Mouse (Mus musculus): ENCODE measurements at regions not wholly inside any gene's neighbourhood (a gene's known extent, or its start where the extent isn't known, plus 50 kb on each side); places are given as distances from the start of the nearest gene placed in this dataset.

- Histone ChIP-seq H3K4me1 (ENCODE audit: control insufficient read depth, insufficient read depth, low read length) (no peaks in the 10 kb centered on the region), H3K27ac (ENCODE audit: insufficient read depth, low read length) (no peak overlapping the region), H3K4me3 (ENCODE audit: insufficient read depth, low read length) (no peak overlapping the region)
- TF ChIP-seq POLR2A (IDR thresholded peaks at IDR 0.05; ENCODE audit: extremely low read depth, insufficient read depth, low read length) (no peak), CTCF (IDR thresholded peaks at IDR 0.05; ENCODE audit: extremely low read depth, insufficient read depth, low read length) (no peak)
Measured at GRCm38 (mm10) chr17:65114651-65115050, 278.8 kb upstream of the 4930583I09Rik start.

- no peaks in the 10 kb centered on the region for H3K4me1 ChIP-seq (ENCODE audit: control insufficient read depth, insufficient read depth, low read length)
- no peak overlapping the region for H3K4me3 ChIP-seq (ENCODE audit: insufficient read depth, low read length)
- TF ChIP-seq POLR2A (IDR thresholded peaks at IDR 0.05; ENCODE audit: extremely low read depth, insufficient read depth, low read length): no peak
- no peak for TF ChIP-seq CTCF (IDR thresholded peaks at IDR 0.05; ENCODE audit: extremely low read depth, insufficient read depth, low read length)
- H3K27ac ChIP-seq (ENCODE audit: insufficient read depth, low read length): no peak overlapping the region
Measured at GRCm38 (mm10) chr17:65113121-65113520, 277.2 kb upstream of the 4930583I09Rik start.

- Histone ChIP-seq H3K4me3 (ENCODE audit: insufficient read depth, low read length) (no peak overlapping the region), H3K27ac (ENCODE audit: insufficient read depth, low read length) (peak overlapping the region; percentile 81; the same call in 1 of the 2 replicates), H3K4me1 (ENCODE audit: control insufficient read depth, insufficient read depth, low read length) (no peaks in the 10 kb centered on the region; the same call in 1 of the 2 replicates)
- TF ChIP-seq POLR2A (IDR thresholded peaks at IDR 0.05; ENCODE audit: extremely low read depth, insufficient read depth, low read length): no peak
- TF ChIP-seq CTCF (IDR thresholded peaks at IDR 0.05; ENCODE audit: extremely low read depth, insufficient read depth, low read length): no peak
Measured at GRCm38 (mm10) chr17:65105622-65106021, 269.8 kb upstream of the 4930583I09Rik start.

- TF ChIP-seq CTCF (IDR thresholded peaks at IDR 0.05; ENCODE audit: extremely low read depth, insufficient read depth, low read length): no peak
- no peak for TF ChIP-seq POLR2A (IDR thresholded peaks at IDR 0.05; ENCODE audit: extremely low read depth, insufficient read depth, low read length)
- Histone ChIP-seq H3K27ac (ENCODE audit: insufficient read depth, low read length) (no peak overlapping the region), H3K4me3 (ENCODE audit: insufficient read depth, low read length) (no peak overlapping the region), H3K4me1 (ENCODE audit: control insufficient read depth, insufficient read depth, low read length) (no peaks in the 10 kb centered on the region; the same call in 1 of the 2 replicates)
Measured at GRCm38 (mm10) chr17:65101157-65101556, 265.3 kb upstream of the 4930583I09Rik start.

- no peaks in the 10 kb centered on the region for H3K4me1 ChIP-seq (ENCODE audit: control insufficient read depth, insufficient read depth, low read length)
- no peak overlapping the region for H3K27ac ChIP-seq (ENCODE audit: insufficient read depth, low read length)
- TF ChIP-seq POLR2A (IDR thresholded peaks at IDR 0.05; ENCODE audit: extremely low read depth, insufficient read depth, low read length) (no peak), CTCF (IDR thresholded peaks at IDR 0.05; ENCODE audit: extremely low read depth, insufficient read depth, low read length) (no peak)
- H3K4me3 ChIP-seq (ENCODE audit: insufficient read depth, low read length): no peak overlapping the region
Measured at GRCm38 (mm10) chr17:65082249-65082648, 246.4 kb upstream of the 4930583I09Rik start.

GRCm38 (mm10) chr17:65081779-65082086, 245.9 kb upstream of the 4930583I09Rik start:
- Histone ChIP-seq H3K27ac (ENCODE audit: insufficient read depth, low read length) (no peak overlapping the region), H3K4me1 (ENCODE audit: control insufficient read depth, insufficient read depth, low read length) (no peaks in the 10 kb centered on the region), H3K4me3 (ENCODE audit: insufficient read depth, low read length) (no peak overlapping the region)
- TF ChIP-seq CTCF (IDR thresholded peaks at IDR 0.05; ENCODE audit: extremely low read depth, insufficient read depth, low read length) (no peak), POLR2A (IDR thresholded peaks at IDR 0.05; ENCODE audit: extremely low read depth, insufficient read depth, low read length) (no peak)

DNA sequence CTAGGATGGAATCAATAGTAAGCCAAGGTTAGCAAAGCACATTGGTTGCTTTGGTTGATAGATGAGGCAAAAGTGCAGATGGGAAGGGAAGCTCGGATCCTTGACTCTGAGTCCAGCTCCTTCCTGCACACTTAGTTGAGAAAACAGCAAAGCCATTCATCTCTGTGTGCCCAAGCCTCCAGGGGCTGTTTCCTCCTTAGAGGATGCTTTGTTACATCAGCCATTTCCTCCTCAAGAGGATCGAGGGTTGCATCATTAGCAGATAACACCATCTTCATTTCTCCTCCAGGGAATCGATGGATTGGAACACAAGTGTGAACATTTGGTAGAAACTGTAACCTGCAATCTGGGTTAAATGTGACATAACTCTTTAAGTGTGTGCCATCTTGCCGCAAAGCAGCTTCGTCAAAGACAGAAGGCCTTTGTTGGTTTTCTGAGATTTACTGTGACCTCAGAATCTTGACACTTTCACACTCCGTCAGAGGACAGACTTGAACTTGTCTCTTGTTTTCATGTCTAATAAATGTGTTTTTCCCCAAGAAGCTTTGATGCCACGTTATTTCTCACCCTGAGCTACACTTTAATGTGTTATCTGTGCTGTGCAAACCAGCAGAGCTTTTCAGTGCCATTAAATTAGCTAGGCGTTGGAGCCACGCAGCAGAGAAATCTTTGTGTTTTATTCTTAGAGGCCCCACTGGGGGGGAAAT, 245.4 kb upstream of the 4930583I09Rik start:
- no peak for TF ChIP-seq POLR2A (IDR thresholded peaks at IDR 0.05; ENCODE audit: extremely low read depth, insufficient read depth, low read length)
- no peak for TF ChIP-seq CTCF (IDR thresholded peaks at IDR 0.05; ENCODE audit: extremely low read depth, insufficient read depth, low read length)
- no peak overlapping the region for H3K27ac ChIP-seq (ENCODE audit: insufficient read depth, low read length)
- no peak overlapping the region for H3K4me3 ChIP-seq (ENCODE audit: insufficient read depth, low read length)
- no peaks in the 10 kb centered on the region for H3K4me1 ChIP-seq (ENCODE audit: control insufficient read depth, insufficient read depth, low read length)

GRCm38 (mm10) chr17:65074878-65075277, 239.0 kb upstream of the 4930583I09Rik start:
- TF ChIP-seq CTCF (IDR thresholded peaks at IDR 0.05; ENCODE audit: extremely low read depth, insufficient read depth, low read length) (no peak), POLR2A (IDR thresholded peaks at IDR 0.05; ENCODE audit: extremely low read depth, insufficient read depth, low read length) (no peak)
- Histone ChIP-seq H3K4me1 (ENCODE audit: control insufficient read depth, insufficient read depth, low read length) (no peaks in the 10 kb centered on the region), H3K4me3 (ENCODE audit: insufficient read depth, low read length) (no peak overlapping the region), H3K27ac (ENCODE audit: insufficient read depth, low read length) (no peak overlapping the region)

GRCm38 (mm10) chr17:65071114-65071513, 235.2 kb upstream of the 4930583I09Rik start:
- no peak overlapping the region for H3K4me3 ChIP-seq (ENCODE audit: insufficient read depth, low read length)
- no peak overlapping the region for H3K27ac ChIP-seq (ENCODE audit: insufficient read depth, low read length)
- H3K4me1 ChIP-seq (ENCODE audit: control insufficient read depth, insufficient read depth, low read length): no peaks in the 10 kb centered on the region
- TF ChIP-seq CTCF (IDR thresholded peaks at IDR 0.05; ENCODE audit: extremely low read depth, insufficient read depth, low read length): peak; percentile 58
- TF ChIP-seq POLR2A (IDR thresholded peaks at IDR 0.05; ENCODE audit: extremely low read depth, insufficient read depth, low read length): no peak

GRCm38 (mm10) chr17:65066135-65066534, 230.3 kb upstream of the 4930583I09Rik start:
- no peak overlapping the region for H3K27ac ChIP-seq (ENCODE audit: insufficient read depth, low read length)
- no peak overlapping the region for H3K4me3 ChIP-seq (ENCODE audit: insufficient read depth, low read length)
- H3K4me1 ChIP-seq (ENCODE audit: control insufficient read depth, insufficient read depth, low read length): no peaks in the 10 kb centered on the region
- TF ChIP-seq CTCF (IDR thresholded peaks at IDR 0.05; ENCODE audit: extremely low read depth, insufficient read depth, low read length) (no peak), POLR2A (IDR thresholded peaks at IDR 0.05; ENCODE audit: extremely low read depth, insufficient read depth, low read length) (no peak)

Measured in cortical plate, adult 2 months (tissue).